Mouse (Mus musculus) adrenal gland, postnatal 14 days (tissue): ENCODE measurements around the gene Crim1. TPM values are rescaled to one million over a fixed set of nuclear protein-coding genes. Genes with fewer than 3 reads are reported as not detected.

Source experiments
- DNase-seq: peaks from one replicate; pipeline ENCODE4 v3.0.0; 2021; ENCODE audit warnings: mixed read lengths
- total RNA-seq: library from RNA; stranded (reverse); gene quantifications from 2 replicates; pipeline ENCODE4 v1.2.3, GENCODE M21; 2021

Gene Crim1
- total RNA-seq, 1 experiment from 2014 or later = 36.7 TPM

GRCm38 (mm10) chr17:78287391-78287790 is 87.3 kb downstream of the Crim1 start:
- no peak for DNase-seq

- DNase-seq = no peak
These were observed 90.3 kb downstream of the Crim1 start for GRCm38 (mm10) chr17:78290153-78290876.

- no peak for DNase-seq
These were observed 91.0 kb downstream of the Crim1 start for GRCm38 (mm10) chr17:78291030-78291429.

GRCm38 (mm10) chr17:78292301-78292700 is 92.3 kb downstream of the Crim1 start:
- DNase-seq = no peak

- no peak for DNase-seq
These were observed 92.9 kb downstream of the Crim1 start for GRCm38 (mm10) chr17:78292827-78293488.

GRCm38 (mm10) chr17:78295979-78296378 is 95.9 kb downstream of the Crim1 start:
- no peak for DNase-seq

- DNase-seq = peak; percentile 17
These were observed 98.1 kb downstream of the Crim1 start for GRCm38 (mm10) chr17:78298140-78298539.

GRCm38 (mm10) chr17:78298967-78299540 is 99.0 kb downstream of the Crim1 start:
- no peak for DNase-seq

- DNase-seq = no peak
These were observed 103.0 kb downstream of the Crim1 start for GRCm38 (mm10) chr17:78303053-78303452.

- DNase-seq = no peak
These were observed 104.0 kb downstream of the Crim1 start for GRCm38 (mm10) chr17:78304059-78304458.

- no peak for DNase-seq
These were observed 106.4 kb downstream of the Crim1 start for GRCm38 (mm10) chr17:78306434-78306833.

- no peak for DNase-seq
These were observed 108.2 kb downstream of the Crim1 start for GRCm38 (mm10) chr17:78308221-78308620.

GRCm38 (mm10) chr17:78313006-78313405 is 113.0 kb downstream of the Crim1 start:
- DNase-seq = no peak

- DNase-seq = no peak
These were observed 113.6 kb downstream of the Crim1 start for GRCm38 (mm10) chr17:78313612-78314011.

- no peak for DNase-seq
These were observed 115.6 kb downstream of the Crim1 start for GRCm38 (mm10) chr17:78315659-78316058.

- no peak for DNase-seq
These were observed 117.3 kb downstream of the Crim1 start for GRCm38 (mm10) chr17:78317381-78317780.

- no peak for DNase-seq
These were observed 118.8 kb downstream of the Crim1 start for GRCm38 (mm10) chr17:78318810-78319209.

- no peak for DNase-seq
These were observed 121.3 kb downstream of the Crim1 start for GRCm38 (mm10) chr17:78321216-78321835.

- DNase-seq = peak; percentile 21
These were observed 122.6 kb downstream of the Crim1 start for GRCm38 (mm10) chr17:78322369-78323335.

- DNase-seq = no peak
These were observed 125.8 kb downstream of the Crim1 start for GRCm38 (mm10) chr17:78325761-78326332.

- DNase-seq = peak; percentile 18
These were observed 126.3 kb downstream of the Crim1 start for GRCm38 (mm10) chr17:78326381-78326780.
